Mouse (Mus musculus): ENCODE results near the gene Sertad4. TPM values are rescaled to one million over a fixed set of nuclear protein-coding genes. Genes with fewer than 3 reads are reported as not detected.

Sertad4 gene
- total RNA-seq, 1 experiment = 1.6 TPM

DNA sequence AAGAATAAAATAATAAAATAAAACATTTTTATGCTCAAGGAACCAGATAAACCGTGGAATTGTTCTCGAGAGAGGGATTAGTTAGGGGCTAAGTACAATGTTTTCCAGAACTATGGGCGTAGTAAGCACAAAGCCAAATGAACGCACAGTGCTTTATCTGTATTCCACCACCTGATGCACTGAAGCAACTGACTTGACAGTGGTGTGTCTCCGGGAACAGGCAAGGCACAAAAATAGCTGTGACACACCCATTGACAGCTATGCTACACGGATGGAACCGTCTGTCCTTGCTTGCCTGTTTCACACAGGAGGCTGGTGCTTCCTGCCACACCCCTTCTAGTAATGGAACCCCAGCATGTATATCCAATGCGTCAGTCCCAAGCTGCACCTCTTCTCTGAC lies 55.2 kb downstream of the Sertad4 start:
- no peak overlapping the region for H3K9ac ChIP-seq (ENCODE audit: insufficient read depth, low read depth, low read length, poor library complexity, severe bottlenecking)
- no peak overlapping the region for H3K4me3 ChIP-seq (ENCODE audit: insufficient read depth in 1 of 2, low read depth in 1 of 2, low read length in 2 of 2, poor library complexity in 1 of 2, severe bottlenecking in 1 of 2)
- in situ Hi-C loops (cut with MboI; ENCODE audit: low sequenced_read_pairs in 2 of 2, unreplicated experiment in 2 of 2) = no loop called here
- no peak for DNase-seq (ENCODE audit: low read depth, low spot score)
- peaks cover 3 to 9% of the 10 kb centered on the region in 2 experiments; a peak in 1 of 4 replicates for H3K4me1 ChIP-seq (ENCODE audit: control insufficient read depth in 2 of 2, insufficient read depth in 2 of 2, low read length in 2 of 2, poor library complexity in 1 of 2)
- no peak for TF ChIP-seq CHD2 (IDR thresholded peaks at IDR 0.05; ENCODE audit: low read depth, low read length)
- no peaks in the 10 kb centered on the region for H3K9me3 ChIP-seq (ENCODE audit: control insufficient read depth, insufficient read depth, low read depth, low read length)
- H3K27ac ChIP-seq (ENCODE audit: insufficient read depth, low read depth, low read length, poor library complexity, severe bottlenecking) = no peak overlapping the region
- no peaks in the 10 kb centered on the region for H3K36me3 ChIP-seq (ENCODE audit: control insufficient read depth, insufficient read depth, low read length, poor library complexity, severe bottlenecking)

- Histone ChIP-seq H3K27ac (ENCODE audit: insufficient read depth, low read depth, low read length, poor library complexity, severe bottlenecking) (no peak overlapping the region), H3K4me3 (ENCODE audit: insufficient read depth in 1 of 2, low read depth in 1 of 2, low read length in 2 of 2, poor library complexity in 1 of 2, severe bottlenecking in 1 of 2) (no peak overlapping the region), H3K36me3 (ENCODE audit: control insufficient read depth, insufficient read depth, low read length, poor library complexity, severe bottlenecking) (no peaks in the 10 kb centered on the region), H3K9ac (ENCODE audit: insufficient read depth, low read depth, low read length, poor library complexity, severe bottlenecking) (no peak overlapping the region), H3K4me1 (ENCODE audit: control insufficient read depth in 2 of 2, insufficient read depth in 2 of 2, low read length in 2 of 2, poor library complexity in 1 of 2) (peaks cover 5 to 11% of the 10 kb centered on the region in 2 experiments; a peak in 1 of 4 replicates), H3K9me3 (ENCODE audit: control insufficient read depth, insufficient read depth, low read depth, low read length) (no peaks in the 10 kb centered on the region)
- in situ Hi-C loops (cut with MboI; ENCODE audit: low sequenced_read_pairs in 2 of 2, unreplicated experiment in 2 of 2) = no loop called here
- no peak for DNase-seq (ENCODE audit: low read depth, low spot score)
- no peak for TF ChIP-seq ZNF384 (IDR thresholded peaks at IDR 0.05; ENCODE audit: low read depth, low read length)
- TF ChIP-seq ZC3H11A (IDR thresholded peaks at IDR 0.05; ENCODE audit: borderline replicate concordance, low read depth, low read length) = no peak
- TF ChIP-seq HCFC1 (IDR thresholded peaks at IDR 0.05; ENCODE audit: borderline replicate concordance, insufficient read depth, low read length) = no peak
These were observed 56.2 kb downstream of the Sertad4 start for GRCm38 (mm10) chr1:192799165-192799991.

GRCm38 (mm10) chr1:192798212-192799164 lies 57.1 kb downstream of the Sertad4 start:
- Histone ChIP-seq H3K4me1 (ENCODE audit: control insufficient read depth in 2 of 2, insufficient read depth in 2 of 2, low read length in 2 of 2, poor library complexity in 1 of 2) (peaks cover 5 to 11% of the 10 kb centered on the region in 2 experiments; a peak in 1 of 4 replicates), H3K27ac (ENCODE audit: insufficient read depth, low read depth, low read length, poor library complexity, severe bottlenecking) (no peak overlapping the region), H3K9ac (ENCODE audit: insufficient read depth, low read depth, low read length, poor library complexity, severe bottlenecking) (no peak overlapping the region), H3K4me3 (ENCODE audit: insufficient read depth in 1 of 2, low read depth in 1 of 2, low read length in 2 of 2, poor library complexity in 1 of 2, severe bottlenecking in 1 of 2) (no peak overlapping the region), H3K36me3 (ENCODE audit: control insufficient read depth, insufficient read depth, low read length, poor library complexity, severe bottlenecking) (no peaks in the 10 kb centered on the region), H3K9me3 (ENCODE audit: control insufficient read depth, insufficient read depth, low read depth, low read length) (no peaks in the 10 kb centered on the region)
- DNase-seq (ENCODE audit: low read depth, low spot score) = no peak
- in situ Hi-C loops (cut with MboI; ENCODE audit: low sequenced_read_pairs in 2 of 2, unreplicated experiment in 2 of 2) = no loop called here
- TF ChIP-seq ZC3H11A (IDR thresholded peaks at IDR 0.05; ENCODE audit: borderline replicate concordance, low read depth, low read length) (no peak), MAFK (IDR thresholded peaks at IDR 0.05; ENCODE audit: insufficient read depth, low read depth, low read length) (no peak), CHD2 (IDR thresholded peaks at IDR 0.05; ENCODE audit: low read depth, low read length) (no peak), ZNF384 (IDR thresholded peaks at IDR 0.05; ENCODE audit: low read depth, low read length) (no peak)

- H3K4me1 ChIP-seq (ENCODE audit: control insufficient read depth in 2 of 2, insufficient read depth in 2 of 2, low read length in 2 of 2, poor library complexity in 1 of 2) = peaks cover 6 to 14% of the 10 kb centered on the region in 2 experiments; a peak in 3 of 4 replicates
- DNase-seq (ENCODE audit: low read depth, low spot score) = no peak
- 0 out of 2 replicates have a peak overlapping the region, but pooled peaks have one; percentile 1 for H3K9ac ChIP-seq (ENCODE audit: insufficient read depth, low read depth, low read length, poor library complexity, severe bottlenecking)
- in situ Hi-C loops (cut with MboI; ENCODE audit: low sequenced_read_pairs in 2 of 2, unreplicated experiment in 2 of 2) = no loop called here
- H3K9me3 ChIP-seq (ENCODE audit: control insufficient read depth, insufficient read depth, low read depth, low read length) = no peaks in the 10 kb centered on the region
- H3K4me3 ChIP-seq (ENCODE audit: insufficient read depth in 1 of 2, low read depth in 1 of 2, low read length in 2 of 2, poor library complexity in 1 of 2, severe bottlenecking in 1 of 2) = no peak overlapping the region
- H3K36me3 ChIP-seq (ENCODE audit: control insufficient read depth, insufficient read depth, low read length, poor library complexity, severe bottlenecking) = no peaks in the 10 kb centered on the region
- no peak overlapping the region for H3K27ac ChIP-seq (ENCODE audit: insufficient read depth, low read depth, low read length, poor library complexity, severe bottlenecking)
- no peak for TF ChIP-seq CHD2 (IDR thresholded peaks at IDR 0.05; ENCODE audit: low read depth, low read length)
- TF ChIP-seq ZNF384 (IDR thresholded peaks at IDR 0.05; ENCODE audit: low read depth, low read length) = no peak
- TF ChIP-seq MAFK (IDR thresholded peaks at IDR 0.05; ENCODE audit: insufficient read depth, low read depth, low read length) = no peak
- TF ChIP-seq ZC3H11A (IDR thresholded peaks at IDR 0.05; ENCODE audit: borderline replicate concordance, low read depth, low read length) = no peak
These were observed 58.6 kb downstream of the Sertad4 start for GRCm38 (mm10) chr1:192797011-192797274.

Data from ES-E14 (cell line).